Mouse (Mus musculus) left cerebral cortex, postnatal 4 days (tissue): ENCODE results near the gene Zxdc. TPM values are rescaled to one million over a fixed set of nuclear protein-coding genes. Genes with fewer than 3 reads are reported as not detected.

ENCODE experiments used
- DNase-seq: peaks from one replicate; pipeline ENCODE4 v3.0.0-alpha.2; 2022
- intact Hi-C: fragments of 180-260 bp; cut with DNase I; formaldehyde crosslinking; loops from one replicate; pipeline ENCODE4 v1.15.1; 2025
- total RNA-seq, 2 experiments: library from RNA; stranded (reverse); gene quantifications; 2 replicates each; pipeline ENCODE4 v1.2.3; 2021

Gene Zxdc
- total RNA-seq, 2 experiments from 2014 or later: 27.6 to 30.1 TPM

DNA sequence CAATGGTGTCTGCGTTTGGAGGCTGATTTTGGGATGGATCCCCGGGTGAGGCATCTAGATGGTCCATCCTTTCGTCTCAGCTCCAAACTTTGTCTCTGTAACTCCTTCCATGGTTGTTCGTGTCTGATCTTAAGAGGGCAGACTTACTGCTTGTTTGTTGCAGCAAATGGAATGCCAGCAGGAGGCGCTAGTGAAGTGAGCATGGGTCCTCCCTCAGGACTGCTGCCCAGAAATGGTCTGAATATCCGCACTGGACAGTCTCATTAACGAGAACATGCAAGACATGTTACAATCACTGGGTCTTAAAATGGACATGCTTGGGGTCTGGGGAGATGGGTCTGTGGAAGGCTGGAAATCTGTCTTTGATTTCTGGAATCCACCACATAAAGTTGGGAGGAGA is 80.9 kb downstream of the Zxdc start:
- peak; percentile 89 for DNase-seq
- intact Hi-C loops: loop anchor here (5.0 kb wide), 1 partner anchor 62 kb away; no protein-coding TSS in a partner anchor

- DNase-seq: peak; percentile 62
Observed at GRCm38 (mm10) chr6:90450697-90451096, 81.4 kb downstream of the Zxdc start.

GRCm38 (mm10) chr6:90451512-90451911 is 82.2 kb downstream of the Zxdc start:
- DNase-seq: no peak
- intact Hi-C loops: loop anchor here (5.0 kb wide), 1 partner anchor 61 kb away; no protein-coding TSS in a partner anchor

More at GRCm38 (mm10) chr6:90450697-90451096, 81.4 kb downstream of the Zxdc start:
- intact Hi-C loops: loop anchor here (5.0 kb wide), 1 partner anchor 62 kb away; no protein-coding TSS in a partner anchor

DNA sequence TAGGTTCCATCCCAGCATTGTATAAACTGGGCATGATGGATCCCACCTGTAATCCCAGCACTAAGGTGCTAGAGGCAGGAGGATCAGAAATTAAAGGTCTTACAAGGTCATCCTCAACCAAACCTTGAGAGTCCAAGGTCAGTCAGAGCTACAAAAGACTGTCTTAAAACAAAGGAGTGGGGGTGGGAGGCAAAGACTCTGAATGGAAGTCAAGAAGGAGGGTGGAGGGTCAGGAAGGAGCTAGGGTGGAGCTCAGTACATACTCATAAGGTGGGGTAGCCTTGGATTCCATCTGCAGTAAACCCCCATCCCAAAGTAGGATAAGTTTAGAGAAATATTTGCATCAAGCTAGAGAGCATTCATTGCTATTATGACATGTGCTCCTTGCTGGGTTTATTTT is 83.3 kb downstream of the Zxdc start:
- no peak for DNase-seq
- intact Hi-C loops: loop anchor here (5.0 kb wide), 1 partner anchor 60 kb away; no protein-coding TSS in a partner anchor

Other genes with a start within 250 kb of the Zxdc start
- gene Vmn1r51, start 246.9 kb upstream of the Zxdc start, total RNA-seq: not detected
- not detected for gene Vmn1r52, start 194.7 kb upstream of the Zxdc start, total RNA-seq
- gene V1ra8, start 166.7 kb upstream of the Zxdc start, total RNA-seq: not detected
- not detected for gene Vmn1r53, start 145.1 kb upstream of the Zxdc start, total RNA-seq
- gene Vmn1r54, start 123.2 kb upstream of the Zxdc start, total RNA-seq: not detected
- not detected for gene BC048671, start 68.3 kb upstream of the Zxdc start, total RNA-seq
- gene Chst13, start 44.3 kb upstream of the Zxdc start, total RNA-seq: not detected
- gene Uroc1, start 36.2 kb upstream of the Zxdc start, total RNA-seq: not detected
- 1 to 10 TPM; 6.7 to 8.5 TPM for gene Cfap100, start 59.3 kb downstream of the Zxdc start, total RNA-seq
- gene Klf15, start 93.1 kb downstream of the Zxdc start, total RNA-seq: 10 to 100 TPM; 11.7 to 12.3 TPM
- 10 to 100 TPM; 56.1 to 57.5 TPM for gene Aldh1l1, start 116.9 kb downstream of the Zxdc start, total RNA-seq
- 1 to 10 TPM; 4.9 to 5.9 TPM for gene Slc41a3, start 235.2 kb downstream of the Zxdc start, total RNA-seq